Comparison of ENCODE assay signal across 28 mouse cellular contexts in genomic region chr9:31072256-31072655, GRCm38 (mm10). TPM values are rescaled to one million over a fixed set of nuclear protein-coding genes. Genes with fewer than 3 reads are reported as not detected.
"Had no signal": no experiment of that assay in that cellular context is flagged by ENCODE, and none has a peak within 500 bp of the region (broad histone marks: within the 10 kb centered on the region; RNA-seq: fewer than 3 reads in every experiment).

No protein-coding gene starts in this region.

- H3K9me3 ChIP-seq: embryonic facial prominence, embryonic 10.5 days; embryonic facial prominence, embryonic 12.5 days; embryonic facial prominence, embryonic 13.5 days; embryonic facial prominence, embryonic 15.5 days; forebrain, embryonic 12.5 days; forebrain, embryonic 13.5 days; forebrain, embryonic 15.5 days; heart, embryonic 10.5 days had no signal

- H3K27ac ChIP-seq: embryonic facial prominence, embryonic 10.5 days; embryonic facial prominence, embryonic 12.5 days; embryonic facial prominence, embryonic 13.5 days; embryonic facial prominence, embryonic 15.5 days; forebrain, embryonic 12.5 days; forebrain, embryonic 13.5 days; forebrain, embryonic 15.5 days; gastrocnemius, adult 2 months; heart, adult 2 months; heart, embryonic 10.5 days had no signal

- H3K9ac ChIP-seq: embryonic facial prominence, embryonic 12.5 days; embryonic facial prominence, embryonic 13.5 days; embryonic facial prominence, embryonic 15.5 days; forebrain, embryonic 12.5 days; forebrain, embryonic 13.5 days; forebrain, embryonic 15.5 days; forebrain, postnatal 0 days had no signal

- H3K27me3 ChIP-seq: embryonic facial prominence, embryonic 12.5 days; embryonic facial prominence, embryonic 13.5 days; embryonic facial prominence, embryonic 15.5 days; forebrain, embryonic 12.5 days; forebrain, embryonic 13.5 days; forebrain, embryonic 15.5 days had no signal

- H3K4me2 ChIP-seq: embryonic facial prominence, embryonic 12.5 days; embryonic facial prominence, embryonic 13.5 days; embryonic facial prominence, embryonic 15.5 days; forebrain, embryonic 12.5 days; forebrain, embryonic 13.5 days; forebrain, embryonic 15.5 days had no signal

- H3K4me3 ChIP-seq: embryonic facial prominence, embryonic 10.5 days; embryonic facial prominence, embryonic 12.5 days; embryonic facial prominence, embryonic 13.5 days; embryonic facial prominence, embryonic 15.5 days; erythroblast, embryonic 14.5 days; forebrain, embryonic 12.5 days; forebrain, embryonic 13.5 days; forebrain, embryonic 15.5 days; gastrocnemius, adult 2 months; heart, adult 2 months; heart, embryonic 10.5 days had no signal

- DNase-seq: cerebellum, adult 9-10 months; cerebellum, adult 9-11 months; cerebellum, postnatal 10 days; cerebellum, postnatal 14 days; cerebellum, postnatal 25 days; cerebellum, postnatal 36 days; embryo, embryonic 11 days; forebrain, postnatal 0 days; gastrocnemius, adult 2 months; gastrocnemius, postnatal 10 days; gastrocnemius, postnatal 14 days; gastrocnemius, postnatal 25 days; gastrocnemius, postnatal 36 days; heart, adult 11 months; heart, adult 18-20 months; heart, adult 2 months had no signal

- ATAC-seq: forebrain, embryonic 13.5 days; forebrain, embryonic 14.5 days; forebrain, embryonic 15.5 days; forebrain, embryonic 16.5 days; forebrain, postnatal 0 days had no signal

- H3K4me1 ChIP-seq: embryonic facial prominence, embryonic 10.5 days; embryonic facial prominence, embryonic 12.5 days; embryonic facial prominence, embryonic 13.5 days; embryonic facial prominence, embryonic 15.5 days; forebrain, embryonic 12.5 days; forebrain, embryonic 13.5 days; forebrain, embryonic 15.5 days had no signal

RNA-seq across cellular contexts. Expression of gene St14, which starts 59.4 kb away (rescaled TPM):
- total RNA-seq: gastrocnemius, adult 8-10 months; gastrocnemius, postnatal 36 days had no signal
